Mouse (Mus musculus): ENCODE data around the gene Irf6.

Irf6 gene

GRCm38 (mm10) chr1:193200640-193201382, 47.9 kb downstream of the Irf6 start:
- DNase-seq (ENCODE audit: low spot score), result no peak

GRCm38 (mm10) chr1:193201383-193201778, 48.5 kb downstream of the Irf6 start, which contains the start of gene Traf3ip3:
Gene Traf3ip3, minus strand, starts transcription at chr1:193201703.
- no peak for DNase-seq (ENCODE audit: low spot score)

DNA sequence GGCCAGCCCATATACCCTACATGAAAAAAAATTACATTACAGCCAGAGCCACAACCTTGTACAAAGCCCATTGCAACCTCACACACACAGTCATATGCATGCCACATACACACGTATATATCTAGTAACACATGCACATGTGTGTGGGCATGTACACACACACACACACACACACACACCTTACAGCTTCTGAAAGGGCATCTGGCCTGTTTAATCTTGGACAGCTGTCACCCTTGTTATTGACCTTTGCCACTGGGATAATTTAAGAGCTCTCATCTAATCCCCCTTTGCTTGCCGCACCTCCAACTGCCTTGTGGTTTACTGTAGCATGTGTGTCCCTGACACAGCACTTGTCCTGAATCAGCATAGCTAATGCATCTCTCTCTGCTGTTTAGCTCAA, 50.9 kb downstream of the Irf6 start:
- DNase-seq (ENCODE audit: low spot score), result no peak

DNA sequence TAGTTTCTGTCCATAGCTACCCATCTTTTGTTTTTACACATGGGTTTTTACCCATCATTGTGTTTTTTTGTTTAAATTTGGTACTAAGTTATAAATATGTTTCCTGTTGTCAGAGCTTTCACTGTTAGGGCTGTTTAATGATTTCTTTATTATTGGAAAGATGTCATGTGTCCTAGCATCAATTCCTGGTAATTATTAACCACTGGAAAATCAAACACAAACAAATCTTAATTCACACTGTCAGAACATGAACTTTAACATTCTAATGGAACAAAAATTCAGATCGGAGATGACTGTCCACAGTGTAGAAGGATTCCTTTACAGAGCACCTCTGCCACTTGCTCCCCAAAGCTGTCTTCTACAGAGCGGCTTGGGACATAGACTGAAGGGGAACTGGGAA, 52.5 kb downstream of the Irf6 start:
- DNase-seq (ENCODE audit: low spot score), result no peak

DNA sequence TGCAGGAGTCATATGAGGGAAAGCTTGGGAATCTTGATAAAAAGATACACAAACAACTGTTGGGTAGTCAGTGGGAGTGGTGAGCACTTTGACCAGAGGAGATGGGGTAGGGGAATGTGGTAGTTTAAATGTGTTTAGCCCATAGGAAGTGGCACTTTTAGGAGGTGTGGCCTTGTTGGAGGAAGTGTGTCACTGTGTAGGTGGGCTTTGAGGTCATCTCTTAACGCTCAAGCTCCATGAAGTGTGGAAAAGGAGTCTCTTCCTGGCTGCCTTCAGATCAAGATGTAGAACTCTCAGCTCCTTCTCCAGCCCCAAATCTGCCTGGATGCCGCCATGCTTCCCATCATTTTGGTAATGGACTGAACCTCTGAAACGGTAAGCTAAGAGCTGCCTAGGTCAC, 54.6 kb downstream of the Irf6 start, which contains the start of gene Lamb3:
Gene Lamb3 (plus strand): TSS at position 197 of the 400 bp plus-strand sequence.
- no peak for DNase-seq (ENCODE audit: low spot score)

- DNase-seq (ENCODE audit: low spot score), result no peak
Observed at GRCm38 (mm10) chr1:193208178-193208577, 55.3 kb downstream of the Irf6 start.

- no peak for DNase-seq (ENCODE audit: low spot score)
Observed at GRCm38 (mm10) chr1:193211371-193211770, 58.5 kb downstream of the Irf6 start.

GRCm38 (mm10) chr1:193214053-193214452, 61.1 kb downstream of the Irf6 start:
- no peak for DNase-seq (ENCODE audit: low spot score)

- no peak for DNase-seq (ENCODE audit: low spot score)
Observed at GRCm38 (mm10) chr1:193216000-193216399, 63.1 kb downstream of the Irf6 start.

DNA sequence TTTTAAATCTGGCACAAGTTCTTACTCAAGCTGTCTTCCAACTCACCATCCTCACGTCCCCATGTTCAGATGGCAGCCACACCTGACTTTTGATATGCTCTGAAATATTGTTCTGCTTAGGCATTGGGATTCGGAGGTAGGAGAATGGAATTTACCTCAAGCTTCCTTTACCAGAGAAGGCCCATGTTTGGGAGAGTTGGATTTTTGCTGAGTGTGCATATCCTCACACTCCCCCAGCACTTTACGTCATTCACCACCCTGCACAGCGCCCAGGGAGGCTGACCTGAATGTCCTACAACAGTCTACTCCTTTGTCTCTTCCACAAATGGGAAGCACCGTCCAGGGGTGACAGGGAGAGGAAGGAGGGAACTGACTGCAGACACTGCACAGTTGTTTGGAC, 67.5 kb downstream of the Irf6 start:
- no peak for DNase-seq (ENCODE audit: low spot score)
